Mouse (Mus musculus) frontal cortex, postnatal 10 days (tissue): ENCODE measurements around the gene Mfsd4a.

Experiments used
- DNase-seq, 2 experiments: peaks; one replicate each; pipeline ENCODE4 v3.0.0; 2022; ENCODE audit warnings: low spot score in 2 of 2, mixed read lengths in 1 of 2

Mfsd4a gene

GRCm38 (mm10) chr1:132067261-132068255, at the start of gene Mfsd4a:
Gene Mfsd4a (minus strand): TSS chr1:132068062.
- DNase-seq, result peak; percentile 26 to 32

DNA sequence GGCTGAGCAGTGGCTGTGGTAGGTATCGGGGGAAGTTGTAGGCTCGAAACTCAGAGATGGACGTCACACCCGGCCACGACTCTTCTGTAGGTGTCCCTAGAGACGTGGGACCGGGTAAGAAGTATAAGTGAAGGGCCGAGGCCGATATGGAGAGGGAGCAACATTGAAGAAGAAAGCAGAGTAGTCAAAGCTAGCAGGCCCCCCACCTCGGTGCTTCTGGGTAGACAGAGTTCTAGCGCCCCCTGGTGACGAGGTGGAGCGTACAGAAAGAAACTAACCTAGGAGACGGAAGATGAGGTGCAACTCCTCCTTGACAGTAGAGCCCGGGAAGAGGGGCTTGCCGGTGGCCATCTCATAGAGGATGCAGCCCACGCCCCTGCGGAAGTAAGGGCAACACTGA, 48.7 kb upstream of the Mfsd4a start:
- DNase-seq, result peak in 1 of 2 experiments; percentile 64

GRCm38 (mm10) chr1:132113098-132113497, 45.2 kb upstream of the Mfsd4a start:
- DNase-seq, result no peak

GRCm38 (mm10) chr1:132112426-132112825, 44.6 kb upstream of the Mfsd4a start:
- DNase-seq, result no peak

DNA sequence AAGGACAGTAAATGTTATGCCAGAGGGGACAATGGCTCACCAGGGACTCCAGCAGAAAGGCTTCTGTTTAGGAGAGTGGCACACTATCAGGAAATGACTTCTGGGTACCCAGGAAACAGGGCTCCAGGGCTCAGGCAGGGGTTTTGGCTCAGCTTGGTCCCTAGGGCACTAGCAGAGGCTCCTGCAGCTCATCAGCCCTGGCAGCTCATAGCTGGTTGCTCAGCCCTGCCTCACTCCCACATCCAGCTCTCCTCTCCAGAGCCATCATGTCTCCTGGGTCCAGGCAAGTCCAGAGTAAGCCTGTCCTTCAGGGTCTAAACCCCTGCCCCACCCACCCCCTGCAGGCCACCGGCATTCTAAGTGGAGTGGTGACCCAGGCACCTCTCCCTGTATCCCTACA, 43.5 kb upstream of the Mfsd4a start:
- no peak for DNase-seq

DNA sequence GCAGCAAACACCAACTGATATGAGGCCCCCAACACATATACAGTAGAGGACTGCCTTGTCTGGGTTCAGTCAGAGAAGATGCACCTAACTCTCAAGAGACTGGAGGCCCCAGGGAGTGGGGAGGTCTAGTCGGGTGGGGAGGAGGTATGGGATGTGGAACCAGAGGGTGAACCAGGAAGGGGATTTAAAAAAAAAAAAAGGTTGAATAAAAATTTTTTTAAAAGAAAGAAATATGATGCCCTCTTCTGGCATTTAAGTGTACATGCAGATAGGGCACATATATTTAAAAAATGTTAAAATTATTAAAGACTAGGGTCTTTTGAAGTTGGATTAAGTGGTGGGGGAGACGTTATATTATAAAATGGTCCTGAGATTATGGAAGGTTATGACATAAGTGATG, 41.5 kb upstream of the Mfsd4a start:
- DNase-seq, result no peak

DNA sequence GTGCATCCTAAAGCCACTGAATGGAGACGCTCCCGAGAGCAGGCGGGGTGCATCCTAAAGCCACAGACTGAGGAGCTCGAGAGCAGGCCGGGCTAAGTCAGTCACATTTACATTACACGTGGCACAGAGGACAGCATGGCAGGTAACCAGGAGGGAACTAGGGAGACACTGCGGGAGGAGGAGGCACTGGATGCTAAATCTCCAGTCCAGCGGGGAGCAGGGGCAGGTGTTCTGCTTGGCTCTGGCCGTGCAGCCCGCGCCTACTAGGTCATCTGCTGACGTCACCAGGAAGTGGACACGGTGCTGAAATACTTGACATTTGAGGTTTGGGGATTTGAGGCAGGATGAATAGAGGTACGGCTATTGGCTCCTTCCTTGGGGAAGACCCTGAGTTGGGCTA, 36.5 kb upstream of the Mfsd4a start:
- DNase-seq, result no peak

DNA sequence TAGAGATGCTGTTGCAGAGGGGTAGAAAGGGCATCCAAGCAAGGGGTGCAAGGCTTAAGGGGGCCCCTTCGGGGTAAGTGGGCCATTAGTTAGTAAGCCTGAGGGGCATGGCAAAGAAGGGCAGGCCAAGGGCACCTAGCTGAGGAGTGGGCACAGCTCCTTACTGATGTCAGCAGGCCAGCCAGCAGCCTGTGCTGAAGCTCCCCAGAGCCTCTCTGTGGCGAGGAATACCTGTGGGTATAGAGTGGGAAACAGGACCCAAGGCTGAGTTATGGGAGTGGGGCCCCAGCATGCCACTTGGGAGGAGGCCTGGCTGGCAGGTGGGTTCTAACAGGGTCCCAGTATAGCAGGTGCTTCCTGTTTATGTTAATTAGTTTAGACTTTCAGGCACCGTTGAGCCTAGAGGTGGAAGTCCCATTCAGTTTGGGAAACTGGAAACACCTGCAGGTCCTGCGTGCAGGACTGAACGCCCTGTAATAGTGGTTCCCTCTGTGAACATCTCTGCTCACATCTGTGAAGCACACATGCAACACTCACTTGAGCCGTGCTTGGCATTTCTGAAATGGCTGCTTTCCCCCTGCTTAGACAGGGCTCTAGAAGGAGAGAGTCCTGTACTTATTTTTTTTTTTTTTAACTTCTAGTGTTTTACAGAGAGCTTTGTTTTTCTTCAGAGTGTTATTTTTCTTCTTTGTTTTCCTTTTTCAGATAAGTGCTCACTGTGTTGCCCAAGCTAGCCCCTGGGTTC, 34.3 kb upstream of the Mfsd4a start:
- DNase-seq, result no peak

GRCm38 (mm10) chr1:132099775-132100174, 31.9 kb upstream of the Mfsd4a start:
- DNase-seq, result no peak

GRCm38 (mm10) chr1:132099016-132099415, 31.2 kb upstream of the Mfsd4a start:
- no peak for DNase-seq

DNA sequence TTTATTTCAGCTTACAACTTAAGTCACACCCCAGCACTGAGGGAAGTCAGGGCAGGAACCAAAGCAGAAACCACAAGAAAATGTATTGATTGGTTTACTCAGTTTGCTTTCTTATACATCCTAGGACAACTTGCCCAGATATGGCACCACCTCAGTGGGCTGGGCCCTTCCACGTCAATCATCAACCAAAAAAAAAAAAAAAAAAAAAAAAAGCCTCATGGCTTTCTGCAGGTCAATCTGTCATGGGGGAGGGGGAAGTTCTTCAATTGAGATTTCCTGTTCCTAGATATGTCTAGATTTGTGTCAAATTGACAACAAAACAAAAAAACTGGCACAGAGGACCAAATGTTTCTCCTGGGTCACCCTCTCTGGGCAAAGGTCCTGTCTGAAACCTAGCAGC, 30.2 kb upstream of the Mfsd4a start:
- no peak for DNase-seq

DNA sequence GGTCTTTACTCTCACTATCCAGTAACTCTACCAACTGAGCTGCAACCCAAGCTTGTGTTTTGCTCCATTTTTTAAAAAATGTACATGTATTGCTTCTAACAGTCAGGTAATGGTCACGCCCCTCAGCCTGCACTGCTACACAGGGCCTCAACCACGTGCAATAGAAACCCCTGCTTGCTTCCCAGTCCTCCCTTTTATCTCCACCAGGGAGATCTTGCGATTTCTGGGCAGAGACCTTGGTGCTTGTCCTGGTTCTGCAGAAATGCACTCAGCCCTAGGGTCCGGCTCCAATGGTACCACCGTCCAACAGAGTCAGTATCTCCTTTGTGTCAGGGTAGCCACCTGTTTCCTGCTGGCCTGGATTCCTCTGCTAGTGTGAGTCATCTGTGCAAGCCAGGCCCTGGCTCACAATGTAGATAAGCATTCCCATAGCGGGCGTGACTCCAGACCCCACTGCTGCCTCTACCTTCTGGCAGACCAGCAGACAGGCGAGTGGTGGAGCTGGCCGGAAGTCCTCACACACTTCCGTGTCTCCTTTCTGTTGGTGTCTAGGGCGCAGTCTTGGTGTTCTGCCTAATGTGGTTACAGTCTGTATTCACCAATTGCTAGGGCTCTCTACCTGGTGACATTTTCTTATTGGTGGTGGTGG, 27.6 kb upstream of the Mfsd4a start:
- DNase-seq, result no peak

DNA sequence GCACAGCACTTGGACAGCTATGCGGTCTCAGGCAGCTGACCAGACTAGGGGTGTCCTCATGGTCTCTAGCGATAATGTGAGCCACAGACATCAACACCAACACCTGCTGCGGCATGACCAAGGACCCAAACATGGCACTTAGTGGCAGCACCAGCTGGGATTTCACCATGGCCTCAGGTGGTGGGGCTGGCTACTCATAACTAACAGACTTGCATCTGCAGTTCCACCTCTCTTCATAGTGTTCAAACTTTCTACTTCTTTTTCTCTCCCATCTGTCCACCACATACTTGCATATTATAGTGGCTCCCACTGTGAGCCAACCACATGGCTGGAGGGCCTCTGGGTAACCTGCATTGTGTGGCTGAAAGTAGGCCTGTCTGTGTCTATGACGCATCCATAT, 25.4 kb upstream of the Mfsd4a start:
- DNase-seq, result no peak

GRCm38 (mm10) chr1:132090266-132090665, 22.4 kb upstream of the Mfsd4a start:
- DNase-seq, result no peak

DNA sequence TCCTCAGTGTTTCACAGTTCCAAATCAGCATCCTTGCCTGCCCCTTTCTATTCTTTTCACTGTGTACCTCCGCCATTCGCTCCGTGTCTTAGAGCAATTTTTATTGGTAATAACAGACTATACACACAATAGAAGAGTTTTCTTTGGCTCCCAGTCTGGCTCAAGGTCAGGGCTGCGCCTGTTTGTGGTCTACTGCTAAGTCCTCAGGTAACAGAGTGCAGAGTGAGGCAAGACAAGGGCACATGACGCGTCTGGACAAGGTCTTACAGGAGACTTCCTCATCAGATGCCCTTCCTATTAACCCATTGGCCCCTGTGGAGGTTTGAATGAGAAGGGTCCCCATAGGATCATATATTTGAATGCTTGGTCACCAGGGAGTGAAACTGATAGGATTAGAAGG, 21.9 kb upstream of the Mfsd4a start:
- DNase-seq, result no peak

- peak; percentile 17 to 35 for DNase-seq
Measured at GRCm38 (mm10) chr1:132088181-132088671, 20.4 kb upstream of the Mfsd4a start.

DNA sequence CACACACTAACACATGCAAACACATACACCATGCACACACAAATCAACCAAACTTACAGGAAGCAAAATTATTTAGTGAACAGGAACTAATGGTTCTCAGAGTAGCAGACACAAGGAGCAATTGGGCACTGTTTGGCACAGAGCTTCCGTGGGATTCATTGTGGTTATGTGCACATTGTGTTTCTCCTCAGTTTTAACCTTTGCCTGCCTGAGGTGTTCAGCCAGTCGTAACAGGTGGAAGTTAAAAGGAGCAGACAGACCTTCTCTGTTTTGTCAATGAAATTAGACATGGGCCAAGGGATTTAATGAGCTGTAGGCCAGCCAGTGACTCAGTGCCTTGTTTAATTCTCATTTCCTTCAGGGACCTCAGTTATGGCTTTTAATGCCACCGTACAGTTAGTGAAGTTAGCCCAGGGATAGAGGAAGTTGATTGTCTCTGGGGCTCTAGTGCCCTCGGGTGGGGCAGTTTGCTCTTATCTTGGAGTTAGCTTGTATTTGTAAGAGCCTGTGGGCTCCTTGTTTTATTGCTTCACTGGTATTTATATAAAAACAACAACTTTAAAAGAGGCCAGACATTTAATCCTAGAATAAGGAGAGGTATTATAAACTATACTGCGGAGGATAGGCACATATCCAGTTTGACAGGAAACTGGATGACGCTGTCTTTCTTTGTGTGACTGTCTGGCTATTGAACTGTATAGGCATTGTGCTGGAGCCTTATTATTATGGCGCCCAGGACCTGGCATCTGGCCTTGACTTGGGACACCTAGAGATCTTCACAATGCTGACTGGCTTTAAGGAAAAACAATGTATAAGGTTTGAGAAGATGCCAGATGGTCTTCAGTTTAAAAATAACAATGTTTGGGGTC, 17.6 kb upstream of the Mfsd4a start:
- DNase-seq, result no peak

DNA sequence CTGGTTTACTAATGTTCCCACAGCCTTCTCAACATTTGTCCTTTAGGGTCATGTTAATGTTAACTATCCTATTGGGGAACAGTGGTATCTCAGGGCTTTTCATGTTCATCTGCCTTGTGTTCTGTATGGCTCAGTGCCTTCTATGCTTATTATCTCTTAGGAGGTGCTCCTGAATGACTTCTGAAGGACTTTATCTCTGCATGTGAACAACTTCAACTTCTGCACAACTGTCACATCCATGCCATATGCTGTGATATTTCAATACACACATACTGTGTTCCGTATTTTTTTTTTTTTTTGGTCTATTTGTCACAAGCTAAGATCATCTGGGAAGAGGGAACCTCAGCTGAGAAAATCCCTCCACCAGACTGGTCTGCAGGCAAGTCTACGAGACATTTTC, 10.6 kb upstream of the Mfsd4a start:
- no peak for DNase-seq

DNA sequence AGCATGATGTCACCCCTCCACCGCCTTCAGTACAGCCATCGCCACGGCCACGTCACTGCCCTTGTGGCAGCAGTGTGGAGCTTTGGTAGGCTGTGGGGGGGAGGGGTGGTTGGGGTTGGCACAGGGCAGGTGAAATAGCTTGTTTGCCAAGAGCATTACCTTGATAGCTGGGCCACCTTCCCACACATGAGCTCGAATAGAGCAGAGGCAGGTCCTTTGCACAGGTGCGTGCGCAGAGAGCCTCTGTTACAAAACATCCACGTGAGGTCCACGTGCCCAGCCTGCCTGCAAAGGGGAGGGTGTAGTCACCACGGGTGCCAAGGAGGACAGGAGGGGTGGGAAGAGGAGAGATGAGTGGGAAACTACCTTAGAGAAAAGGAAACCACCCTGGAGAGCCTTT, 7.7 kb upstream of the Mfsd4a start:
- no peak for DNase-seq

DNA sequence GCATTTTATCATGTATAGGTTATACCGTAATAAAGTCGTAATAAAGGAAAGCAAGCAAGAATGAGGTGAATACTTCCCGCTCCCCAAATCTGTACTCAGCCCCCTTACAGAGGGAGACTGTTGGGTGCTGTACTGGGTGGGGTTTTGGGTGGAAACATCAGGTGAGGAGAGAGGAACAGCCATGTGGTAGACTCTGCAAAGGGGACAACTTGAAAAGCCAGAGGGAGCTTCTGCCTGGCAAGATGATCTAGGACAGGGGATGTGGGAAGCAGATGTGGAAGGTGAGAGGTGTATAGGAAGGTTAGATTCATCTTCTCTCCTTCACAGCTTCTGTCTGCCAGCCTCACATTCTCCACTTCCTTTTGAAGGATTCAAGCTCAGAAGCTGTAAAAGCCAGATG, 2.8 kb upstream of the Mfsd4a start:
- DNase-seq, result no peak

DNA sequence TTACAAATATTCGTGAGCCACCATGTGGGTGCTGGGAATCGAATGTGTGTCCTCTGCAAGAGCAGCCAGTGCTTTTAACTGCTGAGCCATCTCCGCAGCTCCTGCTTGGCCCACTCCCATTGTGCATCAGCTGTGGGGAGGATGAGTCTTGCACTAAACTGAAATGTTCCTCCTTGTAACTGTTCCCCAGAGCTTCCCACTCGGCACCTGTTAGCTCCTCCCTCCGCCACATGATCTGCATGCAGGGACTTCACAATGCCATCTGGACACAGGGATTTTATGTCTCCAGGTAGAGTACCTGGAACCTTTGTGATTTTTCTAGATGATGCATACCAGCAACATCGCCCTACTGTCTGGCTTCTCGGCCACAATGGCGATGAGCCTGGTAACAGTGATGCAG, 1.6 kb upstream of the Mfsd4a start:
- no peak for DNase-seq
